Mouse (Mus musculus): ENCODE measurements around the gene Gdf2.

Gdf2 gene

GRCm38 (mm10) chr14:33940739-33941138, at the start of gene Gdf2:
TSS of gene Gdf2 (plus strand) at chr14:33941039.
- in situ Hi-C loops (cut with MboI; ENCODE audit: unreplicated experiment in 2 of 2) = no loop called here

DNA sequence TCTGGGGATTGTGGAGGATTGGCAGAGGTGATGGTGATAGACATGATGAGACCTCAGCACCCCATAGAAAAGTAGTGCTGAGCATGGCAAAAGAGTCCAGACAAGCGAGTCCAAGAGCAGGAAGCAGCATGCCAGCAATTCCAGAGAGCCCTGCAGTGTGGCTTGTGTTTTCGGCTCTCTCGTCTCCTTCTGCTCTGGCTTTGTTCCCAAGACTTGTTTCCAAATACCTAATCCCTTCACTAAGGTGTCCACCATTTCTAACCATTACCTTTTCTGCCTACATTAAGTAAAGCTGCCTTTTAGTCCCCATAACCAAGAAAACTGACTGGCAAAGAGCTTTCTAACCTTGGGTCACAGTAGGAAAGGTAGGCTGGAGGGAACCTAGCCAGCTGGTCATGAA, 49.3 kb upstream of the Gdf2 start:
- in situ Hi-C loops (cut with MboI; ENCODE audit: unreplicated experiment in 2 of 2) = no loop called here

- in situ Hi-C loops (cut with MboI; ENCODE audit: unreplicated experiment in 2 of 2) = no loop called here
Observed at GRCm38 (mm10) chr14:33895777-33896176, 45.1 kb upstream of the Gdf2 start.

DNA sequence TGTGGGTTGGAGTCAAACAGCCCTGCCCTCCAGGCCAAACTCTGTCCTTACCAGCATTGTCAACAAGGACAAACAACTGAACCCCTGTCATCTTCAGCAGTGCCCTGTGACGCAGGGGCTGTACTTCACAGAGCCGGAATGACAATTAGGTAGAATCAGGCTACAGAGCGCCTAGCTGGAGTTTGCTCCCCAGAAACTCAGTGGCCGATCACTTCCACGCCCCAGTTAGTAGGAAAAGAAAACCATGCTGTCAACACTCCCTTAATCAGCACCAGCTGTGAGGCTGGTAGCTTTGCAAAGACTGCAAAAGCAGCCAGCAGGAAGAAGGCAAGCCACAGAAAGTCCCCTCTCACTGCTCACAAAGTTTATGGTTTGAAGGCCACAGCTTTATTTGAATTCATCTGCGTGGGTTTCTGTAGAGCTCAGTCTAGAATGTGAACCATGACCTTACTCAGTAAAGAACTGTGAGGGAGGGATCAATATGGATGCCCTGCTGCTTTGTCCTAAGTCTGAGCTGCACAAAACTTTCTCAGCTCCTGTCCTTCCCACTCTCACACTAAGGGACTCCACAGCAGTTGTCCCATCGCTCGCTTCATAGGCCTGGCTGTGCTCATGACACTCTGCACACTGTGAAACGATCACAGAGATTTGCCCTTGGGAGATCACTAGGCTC, 44.1 kb upstream of the Gdf2 start:
- in situ Hi-C loops (cut with MboI; ENCODE audit: unreplicated experiment in 2 of 2) = no loop called here

DNA sequence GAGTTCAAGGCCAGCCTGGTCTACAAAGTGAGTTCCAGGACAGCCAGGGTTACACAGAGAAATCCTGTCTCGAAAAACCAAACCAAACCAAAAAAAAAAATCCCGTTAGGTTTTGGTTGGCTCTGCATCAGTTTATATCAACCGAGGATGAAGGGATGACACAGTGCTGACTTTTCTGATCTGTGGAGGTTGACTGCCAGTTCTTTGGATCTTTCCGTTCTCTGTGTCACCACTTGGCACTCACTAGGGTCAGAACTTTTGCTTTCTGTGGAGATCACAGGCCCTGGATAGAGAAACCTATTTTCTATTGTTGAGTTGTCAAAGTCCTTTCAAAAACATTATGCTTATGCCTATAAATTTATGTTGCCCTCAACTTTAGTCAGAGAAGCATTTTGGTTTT, 38.1 kb upstream of the Gdf2 start:
- in situ Hi-C loops (cut with MboI; ENCODE audit: unreplicated experiment in 2 of 2) = no loop called here

- in situ Hi-C loops (cut with MboI; ENCODE audit: unreplicated experiment in 2 of 2) = no loop called here
Observed at GRCm38 (mm10) chr14:33903199-33903598, 37.6 kb upstream of the Gdf2 start.

DNA sequence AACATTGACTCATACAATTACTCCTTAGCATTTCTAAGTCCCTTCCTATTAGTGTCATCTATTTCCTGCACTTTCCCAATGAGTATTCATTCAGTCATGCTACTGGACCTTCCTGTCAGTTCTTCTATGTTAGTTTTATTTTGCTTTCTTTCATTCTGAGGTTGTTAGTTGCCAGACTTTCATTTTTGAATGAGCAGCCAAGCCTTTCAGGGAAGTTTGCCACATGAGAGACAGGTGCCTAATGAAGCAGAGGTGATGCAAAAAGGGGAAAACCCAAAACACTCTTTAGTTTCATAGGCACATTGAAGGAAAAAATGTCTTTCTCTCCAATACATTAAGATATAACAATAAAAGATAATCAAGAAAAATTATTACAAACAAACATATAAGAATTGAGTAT, 36.0 kb upstream of the Gdf2 start:
- in situ Hi-C loops (cut with MboI; ENCODE audit: unreplicated experiment in 2 of 2) = no loop called here

- in situ Hi-C loops (cut with MboI; ENCODE audit: unreplicated experiment in 2 of 2) = no loop called here
Observed at GRCm38 (mm10) chr14:33913727-33914126, 27.1 kb upstream of the Gdf2 start.

GRCm38 (mm10) chr14:33914206-33914605, 26.6 kb upstream of the Gdf2 start:
- in situ Hi-C loops (cut with MboI; ENCODE audit: unreplicated experiment in 2 of 2) = no loop called here

- in situ Hi-C loops (cut with MboI; ENCODE audit: unreplicated experiment in 2 of 2) = no loop called here
Observed at GRCm38 (mm10) chr14:33920727-33921559, 19.9 kb upstream of the Gdf2 start.

- in situ Hi-C loops (cut with MboI; ENCODE audit: unreplicated experiment in 2 of 2) = no loop called here
Observed at GRCm38 (mm10) chr14:33922771-33923167, 18.1 kb upstream of the Gdf2 start.

DNA sequence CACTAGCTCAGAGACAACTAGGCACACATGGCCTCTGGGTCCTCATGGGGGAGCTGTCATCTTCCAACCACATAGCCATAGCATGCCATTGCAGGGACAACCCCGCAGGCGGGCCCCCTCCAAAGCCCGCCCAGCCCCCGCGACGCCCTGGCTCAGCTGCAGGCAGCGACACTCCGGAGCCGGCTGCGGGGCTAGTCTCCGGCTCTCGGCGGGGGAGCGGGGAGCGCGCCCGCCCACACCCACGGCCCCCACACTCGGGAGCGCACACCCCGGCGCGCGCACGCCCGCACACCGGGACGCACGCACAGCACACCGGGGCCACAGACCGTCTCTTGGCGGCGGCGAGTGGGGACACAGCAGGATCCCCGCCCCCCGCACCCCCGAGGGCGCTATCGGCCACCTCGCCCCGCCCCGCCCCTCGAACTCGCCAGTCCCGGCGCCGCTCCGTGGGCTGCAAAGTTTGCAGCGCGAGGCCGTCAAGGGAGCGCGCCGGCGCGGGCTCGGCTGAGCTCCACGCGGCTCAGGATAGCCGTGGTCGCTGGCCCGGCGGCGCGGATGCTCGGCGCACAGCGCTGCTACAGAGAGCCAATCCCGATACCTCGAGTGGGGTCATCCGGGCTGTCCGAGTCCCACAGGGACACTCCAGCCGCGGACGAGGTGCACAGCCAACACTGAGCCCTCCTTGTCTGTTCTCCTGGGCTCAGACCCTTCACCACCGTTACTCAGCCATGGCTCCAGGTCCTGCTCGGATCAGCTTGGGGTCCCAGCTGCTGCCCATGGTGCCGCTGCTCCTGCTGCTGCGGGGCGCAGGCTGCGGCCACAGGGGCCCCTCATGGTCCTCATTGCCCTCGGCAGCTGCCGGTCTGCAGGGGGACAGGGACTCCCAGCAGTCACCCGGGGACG, 17.4 kb upstream of the Gdf2 start, which contains the start of gene Gdf10:
Gene Gdf10 (plus strand): TSS at position 420 of the 903 bp plus-strand sequence.
- in situ Hi-C loops (cut with MboI; ENCODE audit: unreplicated experiment in 2 of 2) = no loop called here

DNA sequence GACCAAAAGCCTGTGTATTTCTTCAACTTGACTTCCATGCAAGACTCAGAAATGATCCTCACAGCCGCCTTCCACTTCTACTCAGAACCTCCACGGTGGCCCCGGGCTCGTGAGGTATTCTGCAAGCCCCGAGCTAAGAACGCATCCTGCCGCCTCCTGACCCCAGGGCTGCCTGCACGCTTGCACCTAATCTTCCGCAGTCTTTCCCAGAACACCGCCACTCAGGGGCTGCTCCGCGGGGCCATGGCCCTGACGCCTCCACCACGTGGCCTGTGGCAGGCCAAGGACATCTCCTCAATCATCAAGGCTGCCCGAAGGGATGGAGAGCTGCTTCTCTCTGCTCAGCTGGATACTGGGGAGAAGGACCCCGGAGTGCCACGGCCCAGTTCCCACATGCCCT, 9.0 kb upstream of the Gdf2 start:
- in situ Hi-C loops (cut with MboI; ENCODE audit: unreplicated experiment in 2 of 2) = no loop called here

- in situ Hi-C loops (cut with MboI; ENCODE audit: unreplicated experiment in 2 of 2) = no loop called here
Observed at GRCm38 (mm10) chr14:33932935-33933703, 7.7 kb upstream of the Gdf2 start.

DNA sequence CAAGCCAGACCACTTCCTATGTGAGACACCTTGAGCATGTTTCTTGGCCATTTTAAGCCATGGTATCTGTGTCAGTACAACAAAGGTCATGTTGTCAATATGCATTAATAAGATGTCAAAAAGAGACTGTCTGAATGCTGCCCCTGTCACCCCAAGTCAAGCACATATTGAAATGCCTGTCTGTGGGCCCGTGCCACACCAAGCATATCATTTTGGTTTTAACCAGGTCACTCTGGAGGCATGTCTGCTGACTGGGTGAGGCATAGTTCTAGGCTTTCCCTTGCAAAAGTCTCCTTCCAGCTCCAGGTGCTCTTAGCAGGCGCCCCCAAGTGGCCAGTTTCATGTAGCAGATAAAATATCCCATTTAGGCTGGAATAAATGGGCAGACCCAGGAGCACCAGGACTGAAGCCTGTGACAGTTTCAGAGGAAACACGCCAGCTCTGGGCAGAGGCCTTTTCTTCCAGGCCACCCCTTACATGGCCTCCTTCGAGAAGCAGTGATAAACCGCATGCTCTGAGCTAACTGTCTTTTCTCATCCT, 7.0 kb upstream of the Gdf2 start:
- in situ Hi-C loops (cut with MboI; ENCODE audit: unreplicated experiment in 2 of 2) = no loop called here

DNA sequence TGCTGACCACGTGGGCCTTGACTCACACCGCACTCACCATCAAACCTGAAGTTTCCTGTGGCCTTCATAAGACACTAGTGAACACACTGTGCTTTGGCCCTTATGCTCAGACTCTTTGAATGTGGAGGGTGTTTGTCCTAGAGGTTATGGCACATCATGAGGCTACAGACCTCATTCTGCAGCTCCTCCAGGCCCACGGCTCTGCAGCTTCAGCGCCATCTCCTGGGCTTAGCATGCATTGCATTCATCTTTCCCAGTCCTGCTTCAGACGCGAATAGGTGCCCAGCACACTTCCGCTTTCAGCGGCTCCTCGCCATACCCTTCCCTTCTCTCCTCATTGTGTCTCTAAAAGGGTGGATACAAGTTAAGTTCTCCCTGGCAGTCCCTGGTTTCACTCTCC, 1.7 kb upstream of the Gdf2 start:
- in situ Hi-C loops (cut with MboI; ENCODE audit: unreplicated experiment in 2 of 2) = no loop called here

DNA sequence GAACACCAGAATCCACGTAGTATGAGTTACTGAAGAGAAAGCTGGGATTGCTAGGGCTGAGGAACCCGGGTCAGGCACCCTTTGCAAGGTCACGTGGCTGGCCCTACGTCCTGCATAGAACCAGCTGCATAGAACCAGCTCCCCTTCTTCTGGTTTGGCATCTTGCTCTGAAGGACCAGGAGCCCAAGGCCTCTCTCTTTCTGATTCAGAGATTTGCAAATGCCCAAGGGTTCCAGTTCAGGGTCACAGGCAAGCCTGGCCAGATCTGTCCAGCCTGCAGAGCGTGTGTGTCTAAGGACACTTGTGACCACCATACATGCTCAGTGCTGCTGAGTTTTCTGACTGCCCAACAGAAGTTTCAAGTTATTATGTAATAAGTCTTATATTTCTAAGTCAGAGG, 1.4 kb downstream of the Gdf2 start:
- in situ Hi-C loops (cut with MboI; ENCODE audit: unreplicated experiment in 2 of 2) = no loop called here

GRCm38 (mm10) chr14:33946125-33946524, 5.3 kb downstream of the Gdf2 start:
- in situ Hi-C loops (cut with MboI; ENCODE audit: unreplicated experiment in 2 of 2) = no loop called here

- in situ Hi-C loops (cut with MboI; ENCODE audit: unreplicated experiment in 2 of 2) = loop anchor here in 1 of 2 experiments (25.0 kb wide), 1 partner anchor 435 kb away; the partner anchor contains the start of gene Mmrn2
Observed at GRCm38 (mm10) chr14:33952233-33952981, 11.6 kb downstream of the Gdf2 start.

Data from v-Abl transformed pro-B cells (cell line).